Mouse (Mus musculus) brain, embryonic 18.5 days (tissue): ENCODE results near the gene Nxn.

Experiments used
- DNase-seq: peaks from one replicate; pipeline ENCODE4 v3.0.0-alpha.2; 2012; ENCODE audit warnings: low read depth, low spot score

Gene Nxn

DNA sequence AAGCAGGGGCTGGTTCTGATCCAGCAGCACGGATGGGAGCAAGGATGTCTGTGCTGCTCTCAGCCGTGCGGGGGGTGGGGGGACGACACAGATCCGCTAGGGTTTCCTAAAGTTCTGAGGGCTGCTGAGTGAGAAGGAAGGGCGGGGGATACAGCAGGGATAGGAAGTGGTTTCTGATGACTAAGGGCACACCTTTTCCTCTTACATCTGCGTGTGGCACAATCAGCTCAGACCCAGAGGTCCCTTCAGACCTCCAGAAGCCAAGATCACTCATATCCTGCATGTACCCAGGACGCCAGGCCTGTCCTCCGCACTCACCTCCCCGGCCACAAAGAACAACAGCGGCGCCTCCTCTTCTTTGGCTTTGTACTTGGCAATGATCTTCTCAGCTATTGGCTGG lies 137.7 kb downstream of the Nxn start:
- no peak for DNase-seq

DNA sequence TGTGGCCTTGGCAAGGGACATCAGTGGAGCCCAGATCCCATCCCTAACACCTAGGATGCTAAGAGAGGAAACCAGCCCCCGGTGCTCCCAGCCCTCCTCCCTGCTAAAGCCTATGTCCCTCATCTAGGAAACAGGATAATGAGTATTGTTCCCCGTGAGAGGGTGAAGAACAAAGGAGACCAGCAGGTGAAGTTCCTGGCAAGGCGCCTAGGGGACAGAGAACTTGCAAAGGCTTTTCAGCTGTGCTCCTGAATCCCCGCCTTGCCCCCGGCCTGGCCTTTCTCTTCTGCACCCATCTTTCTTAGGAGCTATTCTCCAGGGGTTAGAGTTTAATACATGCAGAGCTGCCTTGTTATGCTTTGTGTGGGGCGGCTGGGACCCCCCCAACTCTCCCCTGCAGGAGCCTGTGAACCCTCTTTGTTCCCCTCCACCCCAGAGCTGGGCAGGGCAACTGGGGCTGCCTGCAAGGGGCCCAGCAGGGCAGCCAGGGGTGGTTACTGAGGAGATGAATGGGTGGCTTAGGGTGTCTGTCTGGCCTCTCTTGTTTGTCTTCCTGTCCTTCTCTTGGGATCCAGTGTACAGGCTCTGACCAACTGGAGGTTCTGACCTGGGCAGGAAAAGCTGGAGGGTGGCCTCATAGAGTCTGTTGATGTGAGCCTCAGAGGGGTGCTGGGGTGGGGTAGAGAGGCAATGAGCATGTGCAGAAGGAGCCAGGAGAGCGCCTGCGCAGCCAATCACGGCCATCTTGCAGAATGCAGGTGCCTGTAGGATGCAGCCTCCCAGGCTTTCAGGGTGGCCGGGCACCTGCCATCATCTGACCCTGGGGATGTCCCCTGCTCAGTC lies 138.5 kb downstream of the Nxn start:
- no peak for DNase-seq

DNA sequence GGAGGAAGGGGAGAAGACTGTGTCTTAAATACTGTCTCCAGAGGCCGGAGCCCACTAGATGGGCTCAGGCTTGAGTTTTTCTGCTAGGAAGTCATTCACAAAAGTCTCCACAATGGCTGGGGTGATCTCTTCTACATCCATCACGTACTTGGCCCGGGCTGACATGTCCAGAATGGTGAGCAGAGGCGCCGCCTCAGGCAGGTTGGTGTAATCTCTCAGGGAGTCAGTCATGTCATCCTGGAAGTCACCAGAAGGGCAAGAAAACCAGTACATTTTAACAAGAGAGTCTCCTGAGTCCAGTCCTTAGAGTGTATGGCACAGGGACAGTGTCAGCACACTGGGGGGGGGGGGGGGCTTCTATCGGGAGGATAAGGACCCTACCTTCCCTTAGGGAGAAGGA lies 140.4 kb downstream of the Nxn start:
- no peak for DNase-seq

DNA sequence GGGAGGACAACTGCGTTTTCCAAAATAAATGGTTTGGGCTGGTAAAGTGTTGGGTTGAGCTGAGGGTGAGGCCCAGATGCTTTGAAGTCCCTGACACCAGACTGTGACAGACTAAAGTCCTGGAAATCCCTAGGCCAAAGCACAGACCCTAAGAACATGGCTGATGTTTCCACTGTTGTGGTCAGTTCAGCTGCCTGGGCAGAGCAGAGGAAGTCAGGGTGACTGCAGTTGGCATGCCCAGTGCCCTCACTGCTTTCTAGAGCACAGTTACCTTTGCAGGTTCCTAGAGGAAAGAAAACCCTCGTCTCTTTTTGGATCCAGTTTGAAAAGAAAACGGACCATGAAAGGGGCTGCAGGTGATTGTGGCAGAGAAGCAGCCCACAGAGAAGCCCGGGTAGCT lies 141.6 kb downstream of the Nxn start:
- no peak for DNase-seq

DNA sequence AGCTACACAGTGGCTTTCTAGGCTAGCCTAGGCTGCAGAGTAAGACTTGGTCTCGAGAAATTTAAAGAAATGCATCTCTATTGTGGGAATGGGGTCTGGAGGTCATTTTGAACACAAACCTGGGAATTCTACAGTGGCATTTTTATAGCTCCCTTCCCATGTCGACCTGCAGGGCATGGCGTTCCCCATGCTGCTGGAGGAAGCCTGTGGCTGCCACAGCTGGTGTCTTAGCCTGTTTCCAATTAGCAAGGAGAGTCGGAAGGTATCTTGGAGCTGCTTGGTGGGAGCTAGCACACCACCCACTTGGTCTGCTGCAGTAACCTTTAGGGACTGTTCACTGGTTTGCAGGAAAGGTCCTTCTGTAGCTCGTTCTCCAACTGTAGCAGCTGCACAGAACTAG lies 142.8 kb downstream of the Nxn start:
- no peak for DNase-seq

DNA sequence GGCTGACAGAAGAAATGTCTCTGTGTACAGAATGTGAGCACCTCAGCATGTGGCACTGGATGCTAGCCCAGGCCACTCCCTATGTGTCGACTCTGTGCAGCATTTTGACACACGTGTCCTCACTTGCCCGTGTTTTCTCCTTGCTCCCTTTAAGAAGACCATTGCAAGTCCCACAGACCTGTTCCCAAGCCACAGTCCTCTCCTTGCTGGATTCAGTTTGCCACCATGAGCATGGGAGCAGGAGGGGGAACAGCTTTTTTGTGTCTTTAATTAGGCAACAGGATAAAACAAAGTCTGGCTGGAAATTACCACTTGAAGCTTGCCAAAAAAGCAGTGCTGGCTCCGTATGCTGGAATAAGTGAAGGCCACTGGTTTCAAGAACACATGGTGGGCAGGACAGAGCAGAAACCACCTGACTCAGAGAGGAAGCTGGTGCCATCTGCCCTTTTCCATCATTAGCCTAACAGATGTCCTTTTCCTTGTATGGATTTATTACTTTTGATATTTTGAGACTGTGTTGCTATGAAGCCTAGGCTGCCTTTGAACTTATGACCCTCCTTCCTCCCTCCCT lies 143.4 kb downstream of the Nxn start:
- DNase-seq, result no peak

DNA sequence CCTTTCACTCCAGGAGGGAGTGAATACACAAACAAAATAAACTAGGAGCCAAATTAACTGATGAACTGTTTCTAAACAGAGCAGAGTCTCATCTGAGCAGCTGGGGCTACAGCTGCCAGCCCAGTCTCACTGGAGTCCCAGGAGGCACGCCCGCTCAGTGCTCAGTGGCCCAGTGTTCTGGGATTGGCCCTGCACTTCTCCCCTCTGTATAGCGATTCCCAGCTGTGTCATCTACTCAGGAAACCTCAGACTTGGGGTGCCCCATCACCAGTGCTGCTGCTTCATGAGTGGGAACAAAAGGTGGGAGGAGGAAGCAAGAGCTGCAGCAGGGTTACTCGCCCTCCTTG lies 145.0 kb downstream of the Nxn start:
- DNase-seq, result no peak

DNA sequence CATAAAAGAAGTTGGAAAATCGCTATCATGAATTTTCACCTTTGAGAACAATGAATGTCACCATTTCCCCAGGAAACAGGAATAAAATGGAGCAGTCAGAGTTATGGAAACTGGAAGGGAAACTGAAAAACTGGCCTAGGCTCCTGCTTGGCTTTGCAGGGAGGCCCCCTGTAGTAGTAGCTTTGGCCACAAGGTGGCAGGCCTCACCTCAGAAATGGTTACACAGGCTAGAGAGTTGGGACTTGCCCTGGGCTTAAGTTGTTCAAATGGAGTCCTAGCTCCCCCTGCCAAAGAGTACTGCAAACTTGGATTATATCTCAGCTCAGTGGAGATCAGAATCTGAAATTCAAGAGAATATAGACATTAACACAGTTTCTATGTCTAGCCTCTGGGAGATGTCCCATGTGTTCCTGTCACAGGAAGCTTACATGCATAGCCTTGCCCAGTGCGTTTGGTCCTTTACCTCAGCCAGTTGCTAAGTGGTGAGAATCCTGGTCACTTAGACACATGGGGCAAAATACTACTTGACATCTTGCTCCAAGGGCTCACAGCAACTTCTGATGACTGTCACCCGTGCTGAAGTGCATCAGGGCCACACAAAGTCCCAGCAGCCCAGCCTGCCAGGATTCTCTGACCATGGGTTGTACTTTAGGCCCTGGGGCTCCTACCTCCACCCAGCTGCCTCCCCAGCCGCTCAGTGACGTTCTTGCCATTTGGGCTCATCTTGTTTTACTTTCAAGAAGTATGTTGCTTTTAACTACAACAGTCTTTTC lies 145.6 kb downstream of the Nxn start:
- no peak for DNase-seq

DNA sequence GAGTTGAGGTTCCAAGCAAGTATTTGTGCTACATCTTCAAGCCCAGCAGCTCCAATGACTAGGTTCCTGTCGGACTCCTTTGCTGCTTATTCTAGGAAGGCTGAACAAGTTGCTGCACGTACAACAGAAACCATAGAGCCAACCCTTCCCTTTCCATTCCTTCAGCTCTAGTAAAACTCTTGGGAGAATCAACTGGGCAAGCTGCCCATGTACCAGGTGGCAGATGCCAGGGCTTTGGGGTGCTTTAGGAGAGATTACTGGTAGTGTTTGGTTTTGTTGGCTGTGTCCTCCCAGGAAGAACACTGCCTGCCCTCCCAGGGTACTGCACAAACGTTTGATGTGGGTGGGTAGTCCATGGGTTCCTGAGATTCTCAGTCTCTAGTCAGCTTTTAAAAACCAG lies 146.9 kb downstream of the Nxn start:
- no peak for DNase-seq

DNA sequence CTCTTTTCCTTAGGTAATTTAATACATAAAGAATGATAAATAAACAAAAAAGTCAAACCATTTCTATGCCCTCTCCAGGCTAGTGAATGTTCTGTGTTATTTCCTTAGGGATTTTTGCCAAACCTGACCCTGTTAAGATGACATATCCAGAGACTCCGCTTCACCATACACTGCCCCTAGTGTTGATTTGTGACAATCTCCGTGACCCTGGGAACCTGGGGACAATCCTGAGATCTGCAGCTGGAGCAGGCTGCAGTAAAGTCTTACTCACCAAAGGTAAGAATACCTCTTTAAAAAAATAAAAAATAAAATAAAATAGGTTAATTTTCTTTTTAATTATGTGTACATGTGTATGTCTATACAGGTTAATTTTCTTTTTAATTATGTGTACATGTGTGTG lies 151.7 kb downstream of the Nxn start:
- DNase-seq, result no peak

DNA sequence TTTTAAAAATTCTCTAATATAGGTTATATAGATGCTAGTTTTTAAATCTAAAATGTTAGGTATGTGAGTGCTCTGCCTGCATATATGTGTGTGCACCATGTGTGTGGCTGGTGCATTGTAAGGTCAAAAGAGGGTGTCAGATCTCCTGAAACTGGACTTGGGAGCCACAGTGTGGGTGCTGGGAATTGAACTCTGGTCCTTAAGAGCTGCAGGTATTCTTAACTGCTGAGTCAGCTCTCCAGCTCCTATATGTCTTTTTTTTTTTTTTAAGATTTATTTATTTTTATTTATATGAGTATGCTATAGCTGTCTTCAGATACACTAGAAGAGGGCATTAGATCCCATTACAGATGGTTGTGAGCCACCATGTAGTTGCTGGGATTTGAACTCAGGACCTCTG lies 152.5 kb downstream of the Nxn start:
- no peak for DNase-seq

DNA sequence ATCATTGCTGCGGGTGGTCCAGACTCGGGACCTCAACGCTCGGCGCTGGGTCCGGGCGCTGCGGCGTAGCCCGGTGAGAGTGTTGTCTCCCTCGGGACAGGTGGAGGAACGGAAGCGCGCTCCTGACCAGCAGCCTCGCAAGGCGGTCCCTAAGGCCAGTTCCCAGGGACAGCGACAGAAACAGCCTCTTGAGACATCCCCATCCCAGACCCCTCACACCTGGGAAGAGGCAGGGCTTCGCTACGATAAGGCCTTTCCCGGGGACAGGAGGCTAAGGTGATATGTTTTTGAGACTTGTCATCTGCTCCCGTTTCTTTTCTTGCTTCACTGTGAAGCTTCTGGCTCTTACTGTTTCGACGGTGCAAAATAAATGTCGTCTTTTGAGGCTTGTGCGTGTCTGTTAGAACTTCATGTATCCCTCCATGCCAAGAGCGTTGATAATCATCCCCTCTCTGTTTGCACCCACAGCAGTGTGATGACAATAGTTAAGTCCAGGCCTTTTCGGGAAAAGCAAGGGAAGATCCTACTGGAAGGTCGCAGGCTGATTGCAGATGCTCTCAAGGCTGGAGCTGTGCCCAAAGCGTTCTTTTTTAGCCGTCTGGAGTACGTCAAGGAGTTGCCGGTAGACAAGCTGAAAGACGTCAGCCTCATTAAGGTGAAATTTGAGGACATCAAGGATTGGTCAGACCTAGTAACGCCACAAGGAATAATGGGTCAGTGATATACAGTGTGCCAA lies 155.0 kb downstream of the Nxn start:
- no peak for DNase-seq

DNA sequence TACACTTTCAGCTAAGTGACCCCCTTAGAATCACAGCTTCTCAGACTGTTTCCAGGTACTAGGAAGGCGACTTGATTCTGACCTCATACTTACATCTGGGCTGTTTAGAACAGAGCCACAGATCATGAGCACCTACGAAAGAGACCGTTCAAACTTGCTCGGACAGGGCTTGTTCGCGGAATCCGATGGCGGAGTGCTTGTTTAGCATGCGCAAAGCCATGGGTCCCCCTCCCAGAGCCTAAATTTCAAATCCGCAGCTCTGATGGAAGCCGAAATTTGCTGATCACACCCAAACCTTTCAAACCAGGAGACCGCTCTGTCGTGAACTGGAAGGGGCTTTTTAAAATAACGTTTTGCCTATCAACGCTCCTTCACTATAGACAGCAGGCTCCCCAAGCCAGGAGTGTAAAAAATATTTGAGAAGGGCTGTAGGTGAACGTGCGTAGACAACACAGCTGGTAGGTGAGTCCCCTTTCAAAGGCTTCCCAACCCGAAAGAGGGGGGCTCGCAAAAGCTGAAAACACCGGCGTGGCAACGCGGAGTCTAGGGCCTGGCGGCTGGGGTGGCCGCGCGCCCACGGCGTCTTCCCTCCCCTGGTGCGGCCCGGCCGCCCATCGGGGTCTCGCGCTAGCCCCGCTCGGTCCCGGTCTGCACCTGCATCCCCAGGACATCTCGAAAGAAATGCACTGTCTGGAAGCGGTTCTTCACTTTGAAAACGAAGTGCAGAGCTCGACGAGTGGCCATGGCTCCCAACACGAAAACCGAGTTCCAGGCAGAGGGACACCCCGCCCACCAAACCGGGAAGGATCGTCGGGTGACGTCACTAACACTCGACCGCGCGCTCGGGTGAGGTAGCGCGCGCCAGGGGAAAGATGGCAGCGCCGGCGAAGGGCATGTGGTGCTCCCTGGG lies 155.8 kb downstream of the Nxn start, which contains the start of the genes Mrm3 and Glod4:
Mrm3 (plus strand) TSS at position 815 of the 910 bp plus-strand sequence.
Glod4 (minus strand) TSS at position 825 of the 910 bp plus-strand sequence.
- peak; percentile 80 for DNase-seq

DNA sequence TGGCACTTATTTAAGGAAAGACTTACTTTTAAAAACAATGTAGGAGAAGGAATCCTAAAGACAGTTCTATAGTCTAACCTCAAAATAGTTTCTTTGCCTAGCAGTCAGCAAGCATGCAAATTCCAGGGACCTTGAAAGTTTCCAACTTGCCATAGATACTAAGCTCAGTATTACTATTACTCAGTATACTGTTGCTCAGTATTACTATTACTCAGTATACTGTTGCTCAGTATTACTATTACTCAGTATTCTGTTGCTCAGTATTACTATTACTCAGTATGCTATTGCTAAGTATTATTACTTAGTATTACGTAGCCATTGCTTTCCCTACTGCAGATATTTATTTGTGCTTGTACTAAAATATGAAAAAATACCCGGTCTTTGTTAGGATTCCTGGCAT lies 159.2 kb downstream of the Nxn start:
- no peak for DNase-seq

DNA sequence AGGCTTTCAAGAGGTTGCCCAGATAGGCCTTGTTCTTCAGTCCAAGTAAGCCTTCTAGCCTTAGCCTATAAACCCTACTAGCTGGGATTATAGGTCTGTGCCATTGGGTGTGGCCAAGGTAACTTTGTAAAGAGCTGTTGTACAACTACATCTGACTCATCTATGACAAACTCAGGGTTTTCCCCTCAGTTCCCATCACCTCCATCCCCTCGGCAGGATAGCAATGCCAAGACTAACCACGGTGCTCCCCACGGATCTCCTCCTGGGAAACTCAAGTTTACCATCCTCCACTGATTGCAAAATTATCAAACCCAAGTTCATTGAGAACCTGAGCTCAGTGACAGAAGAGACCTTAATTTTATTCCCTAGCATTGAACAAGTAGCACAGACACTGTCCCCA lies 162.8 kb downstream of the Nxn start:
- no peak for DNase-seq

DNA sequence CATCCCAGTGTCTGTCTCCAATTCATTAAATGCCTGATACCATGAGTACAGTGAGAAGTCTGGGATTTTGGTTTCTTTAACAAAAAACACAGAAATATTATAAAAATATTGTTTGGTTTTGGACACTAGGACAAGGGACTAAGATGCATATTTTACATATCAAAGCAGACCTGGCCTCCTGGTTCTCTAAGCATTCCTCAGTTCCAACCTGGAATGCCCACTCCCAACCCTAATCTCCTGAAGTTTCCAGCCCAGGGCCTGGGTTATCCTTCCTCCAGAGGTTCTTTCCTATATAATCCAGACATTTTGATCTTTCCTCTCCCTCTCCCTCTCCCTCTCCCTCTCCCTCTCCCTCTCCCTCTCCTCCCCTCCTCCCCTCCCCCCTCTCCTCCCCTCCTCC lies 173.9 kb downstream of the Nxn start:
- DNase-seq, result no peak

DNA sequence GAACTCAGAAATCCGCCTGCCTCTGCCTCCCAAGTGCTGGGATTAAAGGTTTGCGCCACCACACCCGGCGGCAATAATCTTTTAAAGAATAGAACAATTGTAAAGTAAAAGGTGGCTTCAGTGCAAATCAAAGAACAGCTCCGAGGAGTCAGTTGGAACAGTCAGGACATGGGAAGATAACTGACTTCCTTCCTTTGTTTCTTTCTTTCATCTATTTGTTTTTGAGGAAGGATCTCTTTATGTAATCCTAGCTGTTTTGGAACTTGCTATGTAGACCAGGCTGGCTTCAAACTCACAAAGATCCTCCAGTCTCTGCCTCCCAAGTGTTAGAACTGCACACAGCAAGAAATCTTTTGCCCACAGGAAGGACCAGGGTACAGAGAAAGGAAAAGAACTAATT lies 174.3 kb downstream of the Nxn start:
- DNase-seq, result no peak

DNA sequence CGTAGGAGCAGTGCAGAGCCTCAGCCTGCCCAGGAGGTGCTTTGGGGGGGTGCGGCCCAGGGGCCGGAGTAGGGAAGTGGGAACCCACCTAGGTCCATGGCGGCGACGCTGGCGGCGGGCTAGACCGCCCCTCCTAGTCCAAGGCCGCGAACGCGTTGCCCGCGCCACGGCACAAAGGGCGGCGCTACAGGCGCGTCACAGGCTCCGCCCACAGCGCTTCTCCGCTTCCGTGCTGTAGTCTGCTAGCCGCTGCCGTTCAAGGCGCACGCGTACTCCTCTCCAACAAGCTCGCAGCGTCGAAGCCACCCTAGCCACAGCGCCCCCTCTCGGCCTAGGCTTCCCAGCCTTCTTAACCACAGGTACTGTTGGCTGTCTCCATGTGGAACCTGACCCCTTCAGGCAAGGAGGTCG lies 181.5 kb downstream of the Nxn start, which contains the start of the genes Dbil5 and Gemin4:
Dbil5 (plus strand) TSS at position 219 of the 411 bp plus-strand sequence.
Gemin4 (minus strand) TSS at position 275 of the 411 bp plus-strand sequence.
- DNase-seq, result peak; percentile 89

DNA sequence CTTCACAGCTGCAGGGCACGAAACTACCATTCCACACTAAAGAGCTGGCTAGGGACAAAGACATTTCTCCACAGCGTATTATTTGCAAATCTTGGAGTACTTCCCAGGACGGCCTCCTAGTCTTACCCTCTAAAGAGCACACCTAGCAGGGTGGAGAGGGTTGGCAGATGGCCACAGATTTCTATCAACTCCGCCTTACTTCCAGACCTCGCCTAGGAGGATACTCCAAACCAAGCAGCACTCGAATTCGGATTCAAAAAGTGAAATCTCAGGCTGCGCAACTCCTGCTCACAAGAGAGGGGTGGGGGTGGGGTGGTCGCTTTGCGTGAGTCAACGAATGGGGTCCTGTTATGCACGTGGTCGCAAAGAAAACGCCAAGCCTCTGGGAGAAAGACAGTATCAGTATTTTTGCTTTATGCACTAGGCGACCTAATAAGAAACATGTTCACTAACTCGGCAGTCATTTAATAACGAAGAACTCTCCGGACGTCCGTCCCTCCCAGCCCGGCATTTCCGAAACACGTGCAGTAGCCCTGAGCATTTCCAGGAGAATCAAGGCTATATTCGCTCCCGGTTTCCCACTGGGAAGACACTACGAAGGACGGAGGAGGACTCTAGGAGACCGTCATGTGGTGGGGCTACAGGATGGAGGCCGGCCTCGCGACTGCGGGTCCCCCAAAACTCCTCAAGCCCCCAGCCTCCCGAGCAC lies 182.1 kb downstream of the Nxn start:
- no peak for DNase-seq

DNA sequence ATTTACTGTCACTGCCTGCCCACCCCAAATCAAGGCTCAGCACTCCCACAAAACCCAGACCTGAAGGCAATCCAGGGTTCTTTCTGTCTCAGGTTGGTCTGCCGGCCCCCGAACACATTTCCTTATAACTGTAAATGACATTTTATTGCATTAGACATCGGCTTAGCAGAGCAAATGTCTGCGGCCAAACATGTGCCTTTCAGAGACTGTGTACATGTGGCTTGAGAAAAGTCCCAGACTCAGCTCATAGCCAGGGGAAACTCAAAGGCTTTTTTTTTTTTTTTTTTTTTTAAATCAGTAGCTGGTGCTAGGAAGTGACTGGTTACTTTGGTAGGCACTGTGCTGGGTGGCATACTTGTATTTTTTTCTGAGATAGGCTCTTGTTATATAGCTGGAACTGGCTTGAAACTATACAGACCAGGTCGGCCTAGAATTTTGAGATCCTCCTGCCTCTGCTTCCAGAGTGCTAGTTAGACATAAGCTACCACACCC lies 182.8 kb downstream of the Nxn start:
- DNase-seq, result no peak
